Mouse (Mus musculus): ENCODE results near the gene Abcb1b. TPM values are rescaled to one million over a fixed set of nuclear protein-coding genes. Genes with fewer than 3 reads are reported as not detected.

Abcb1b gene
- polyA plus RNA-seq (2017; shearing (Covaris generic)) = 15.0 TPM

DNA sequence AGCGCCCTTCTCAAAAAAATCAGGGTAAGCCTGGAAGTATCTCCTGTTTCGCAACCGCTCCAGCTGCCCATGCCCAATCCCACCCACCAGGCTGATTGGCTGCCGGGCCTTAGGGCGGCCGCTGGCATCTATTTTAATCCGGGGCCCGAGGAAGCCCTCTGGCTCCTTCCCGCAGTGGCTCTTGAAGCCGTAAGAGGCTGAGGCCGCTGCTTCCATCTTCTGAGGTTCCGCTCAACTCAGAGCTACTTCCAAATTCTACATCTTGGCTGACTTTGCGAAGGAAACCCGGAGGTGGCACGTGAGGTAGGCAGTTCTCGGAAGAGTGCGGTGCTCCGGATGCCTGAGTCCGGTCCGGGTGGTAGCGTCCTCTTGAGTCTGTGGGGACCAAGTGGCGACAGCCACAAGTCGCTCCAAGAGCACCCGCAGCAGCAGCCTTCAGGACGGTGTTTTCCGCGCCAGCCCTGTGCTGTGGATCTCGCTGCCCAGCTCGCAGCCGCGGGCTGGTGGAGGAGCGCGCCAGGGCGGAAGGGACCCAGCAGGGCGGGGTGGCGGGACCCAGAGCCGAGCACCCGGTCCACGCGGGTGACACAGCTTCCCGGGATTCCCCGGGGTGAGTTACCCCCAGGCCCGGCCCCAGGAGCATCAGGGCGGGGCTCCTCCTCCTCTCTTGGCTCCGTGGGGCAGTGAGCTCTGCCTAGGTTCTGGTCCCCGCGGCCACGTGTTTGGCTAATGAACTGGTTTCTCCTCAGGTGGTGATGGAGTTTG is at the start of gene Abcb1b:
Gene Abcb1b, plus strand, starts transcription at position 161 of the 765 bp plus-strand sequence.

DNA sequence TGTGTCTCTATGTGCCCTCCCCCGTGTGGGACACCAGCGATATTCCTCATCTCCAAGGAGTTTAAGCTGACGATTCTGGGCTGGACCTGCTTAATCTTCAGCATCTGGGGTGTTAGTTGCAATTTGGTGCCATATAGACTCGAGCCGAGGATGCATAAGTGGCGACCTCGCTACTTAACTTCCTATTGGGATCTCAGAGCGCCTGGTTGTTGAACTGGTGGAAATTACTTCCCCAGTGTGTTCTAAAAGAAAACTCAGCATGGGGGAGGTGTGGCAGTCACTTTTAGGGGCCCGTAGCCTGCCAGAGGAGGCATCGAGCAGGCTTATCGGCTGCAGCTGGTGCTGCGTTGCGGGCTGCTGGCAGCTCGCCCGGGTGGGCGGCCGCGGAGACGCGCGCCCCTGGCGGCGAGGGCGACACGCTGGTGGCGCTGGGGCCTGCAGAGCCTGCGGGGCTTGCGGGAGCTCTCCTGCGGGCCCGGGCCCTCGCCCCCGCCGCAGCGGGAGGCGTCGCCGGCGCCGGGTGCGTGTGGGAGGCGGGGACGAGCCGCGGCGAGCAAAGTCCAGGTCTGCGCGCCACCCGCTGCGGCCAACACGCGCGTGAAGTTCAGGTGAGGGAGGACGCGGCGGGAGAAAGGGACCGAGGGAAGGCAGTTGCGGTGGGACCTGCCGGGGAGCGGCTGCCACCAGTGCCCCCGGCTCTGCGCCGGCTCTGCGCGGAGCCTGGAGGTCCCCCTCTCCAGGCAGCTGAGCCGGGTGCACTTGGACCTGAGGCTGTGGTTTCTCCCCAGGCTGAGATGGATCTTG is 95.6 kb downstream of the Abcb1b start, which contains the start of gene Abcb4:
Gene Abcb4, plus strand, starts transcription at position 418 of the 804 bp plus-strand sequence.

Other genes with a start within 250 kb of the Abcb1b start
- gene Rundc3b, start 175.2 kb upstream of the Abcb1b start, polyA plus RNA-seq (2017; shearing (Covaris generic)) = 4.2 TPM
- gene Abcb1a, start 138.1 kb upstream of the Abcb1b start, polyA plus RNA-seq (2017; shearing (Covaris generic)) = 50.2 TPM
- gene Abcb4, start 95.6 kb downstream of the Abcb1b start, polyA plus RNA-seq (2017; shearing (Covaris generic)) = 0.35 TPM
- 72.0 TPM for gene Crot, start 199.2 kb downstream of the Abcb1b start, polyA plus RNA-seq (2017; shearing (Covaris generic))

All from activated CD4-positive, CD25-positive, alpha-beta regulatory T cell, adult 9 weeks (primary cell).